Mouse (Mus musculus) embryonic facial prominence, embryonic 15.5 days (tissue): ENCODE data around the gene Aifm3. TPM values are rescaled to one million over a fixed set of nuclear protein-coding genes. Genes with fewer than 3 reads are reported as not detected.

ENCODE experiments used
- ATAC-seq: fragments of 200-750 bp; cut with Nextera tagmentation; 2 replicates; pipeline ENCODE4 v1.8.0; 2017; ENCODE audit warnings: low read depth, moderate TSS enrichment; ENCODE audit not compliant: insufficient number of reproducible peaks, low FRiP score, low TSS enrichment
- H3K27ac ChIP-seq: fragments of 300-500 bp; sonication (generic); replicated peaks from 2 replicates; pipeline ENCODE4 v1.5.1; 2015; ENCODE audit warnings: mild to moderate bottlenecking, inconsistent platforms
- H3K27me3 ChIP-seq: fragments of 300-500 bp; sonication (generic); 2 replicates; pipeline ENCODE4 v1.6.1; 2015; ENCODE audit warnings: inconsistent platforms
- H3K36me3 ChIP-seq: fragments of 300-500 bp; sonication (generic); 2 replicates; pipeline ENCODE4 v1.6.1; 2015; ENCODE audit warnings: mild to moderate bottlenecking, inconsistent platforms
- H3K4me1 ChIP-seq: fragments of 300-500 bp; sonication (generic); 2 replicates; pipeline ENCODE4 v1.6.1; 2015; ENCODE audit warnings: inconsistent platforms
- H3K4me2 ChIP-seq: fragments of 300-500 bp; sonication (generic); replicated peaks from 2 replicates; pipeline ENCODE4 v1.6.1; 2015; ENCODE audit warnings: mild to moderate bottlenecking, inconsistent platforms
- H3K4me3 ChIP-seq: fragments of 300-500 bp; sonication (generic); replicated peaks from 2 replicates; pipeline ENCODE4 v1.5.1; 2015; ENCODE audit warnings: mild to moderate bottlenecking, inconsistent platforms
- H3K9ac ChIP-seq: fragments of 300-500 bp; sonication (generic); 2 replicates; pipeline ENCODE4 v1.6.1; 2015; ENCODE audit warnings: inconsistent platforms
- H3K9me3 ChIP-seq: fragments of 300-500 bp; sonication (generic); replicated peaks from 2 replicates; pipeline ENCODE4 v1.6.1; 2016; ENCODE audit warnings: inconsistent platforms
- WGBS: fragments of 180-500 bp; shearing (Covaris S2); methylation state at CpG from one replicate; pipeline ENCODE4 v1.1.7; 2015; 5-methylcytosine and 5-hydroxymethylcytosine counted together
- polyA plus RNA-seq: library from polyadenylated mRNA; unstranded; fragments of >200 nt; fragmentation: Nextera tagmentation; extraction: Ambion mirVana; gene quantifications from 2 replicates; pipeline ENCODE4 v1.2.1, GENCODE M21; 2015

Aifm3 gene
- polyA plus RNA-seq, 1 experiment from 2014 or later, result 4.3 TPM

GRCm38 (mm10) chr16:17556907-17557306 is 67.5 kb downstream of the Aifm3 start:
- Histone ChIP-seq H3K9ac (no peak overlapping the region), H3K4me3 (no peak overlapping the region), H3K36me3 (no peaks in the 10 kb centered on the region), H3K27ac (no peak overlapping the region), H3K9me3 (no peaks in the 10 kb centered on the region), H3K27me3 (peaks cover 19% of the 10 kb centered on the region), H3K4me1 (peaks cover 31% of the 10 kb centered on the region), H3K4me2 (no peak overlapping the region)
- 46% methylated on average over 4 of the region's 4 CpGs for WGBS
- ATAC-seq, result no peak

Other genes with a start within 250 kb of the Aifm3 start
- 14.5 and 15.2 TPM in 2 replicates for gene Tmem191c, start 213.5 kb upstream of the Aifm3 start, polyA plus RNA-seq
- 0.31 and 0.59 TPM in 2 replicates for gene Serpind1, start 158.2 kb upstream of the Aifm3 start, polyA plus RNA-seq
- gene Snap29, start 83.6 kb upstream of the Aifm3 start, polyA plus RNA-seq, result 17.0 and 17.9 TPM in 2 replicates
- gene Pi4ka, start 83.3 kb upstream of the Aifm3 start, polyA plus RNA-seq, result 29.4 and 29.5 TPM in 2 replicates
- 73.1 and 74.1 TPM in 2 replicates for gene Crkl, start 37.6 kb upstream of the Aifm3 start, polyA plus RNA-seq
- 89.9 and 91.4 TPM in 2 replicates for gene Lztr1, start 19.1 kb downstream of the Aifm3 start, polyA plus RNA-seq
- gene Thap7, start 41.5 kb downstream of the Aifm3 start, polyA plus RNA-seq, result 65.4 and 69.5 TPM in 2 replicates
- gene Lrrc74b, start 71.6 kb downstream of the Aifm3 start, polyA plus RNA-seq, result 3.1 and 7.8 TPM in 2 replicates
- gene P2rx6, start 72.3 kb downstream of the Aifm3 start, polyA plus RNA-seq, result 0.70 and 0.99 TPM in 2 replicates
- 8.6 and 9.4 TPM in 2 replicates for gene Slc7a4, start 93.6 kb downstream of the Aifm3 start, polyA plus RNA-seq
- 28.1 and 32.5 TPM in 2 replicates for gene Smpd4, start 129.7 kb downstream of the Aifm3 start, polyA plus RNA-seq
- 15.4 and 15.9 TPM in 2 replicates for gene Ccdc74a, start 156.9 kb downstream of the Aifm3 start, polyA plus RNA-seq
- 45.9 and 54.6 TPM in 2 replicates for gene Med15, start 243.3 kb downstream of the Aifm3 start, polyA plus RNA-seq